ENCODE assay signal across 8 mouse cellular contexts in the genomic region with DNA sequence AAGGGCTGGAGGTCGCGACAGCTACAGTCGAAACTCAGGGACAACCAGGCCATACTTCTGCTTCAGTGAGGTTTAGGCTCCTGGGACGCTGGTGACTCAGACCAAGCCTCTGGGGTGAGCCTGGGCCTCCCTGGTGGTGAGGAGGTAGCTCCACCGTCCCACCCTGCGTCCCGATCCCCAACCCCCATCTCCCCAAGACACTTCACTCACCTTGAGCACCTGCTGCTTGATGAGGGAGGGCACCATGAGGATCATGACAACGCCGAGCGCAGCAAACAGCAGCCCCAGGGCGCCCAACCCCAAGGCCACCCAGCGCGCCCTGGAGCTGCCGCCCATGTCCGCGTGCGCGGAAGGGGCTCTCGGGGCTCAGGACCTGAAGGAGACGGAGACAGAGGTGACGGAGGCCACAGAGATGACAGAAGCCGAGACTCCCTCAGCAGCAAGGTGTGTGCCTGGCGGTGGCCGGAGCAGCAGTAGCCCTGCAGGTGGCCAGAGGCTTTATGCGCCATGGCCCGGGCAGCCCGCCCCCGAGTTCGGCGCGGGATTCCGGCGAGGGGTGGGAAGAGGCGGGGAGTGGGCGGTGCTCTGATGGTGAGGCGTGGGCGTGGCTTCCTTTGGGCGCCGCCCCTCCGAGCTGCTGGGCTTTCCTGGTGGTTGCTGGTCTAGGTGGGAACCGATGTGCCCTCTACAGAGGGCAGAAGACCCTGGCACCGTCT. TPM values are rescaled to one million over a fixed set of nuclear protein-coding genes. Genes with fewer than 3 reads are reported as not detected.
DNase-seq lines count a peak whose midpoint lies in the region; ATAC-seq lines count a peak whose summit lies in the region.

A gene (minus strand): TSS at position 548 of the 716 bp plus-strand sequence.

- no peak within 1 kb of the TSS for H3K27ac ChIP-seq in forebrain, embryonic 11.5 days (ENCODE audit: low read depth, low read length)
- peak within 1 kb of the TSS; percentile 76 for H3K27ac ChIP-seq in heart, embryonic 15.5 days
- peak within 1 kb of the TSS; percentile 96 for H3K27ac ChIP-seq in liver, embryonic 13.5 days
- no peak within 1 kb of the TSS for H3K27ac ChIP-seq in stomach, embryonic 14.5 days (ENCODE audit: low read length)

- H3K27me3 ChIP-seq in forebrain, embryonic 11.5 days (ENCODE audit: control insufficient read depth, insufficient read depth, low read length) = no peaks in the 10 kb centered on the region
- no peaks in the 10 kb centered on the region for H3K27me3 ChIP-seq in heart, embryonic 15.5 days
- H3K27me3 ChIP-seq in liver, embryonic 13.5 days = no peaks in the 10 kb centered on the region
- no peaks in the 10 kb centered on the region for H3K27me3 ChIP-seq in stomach, embryonic 14.5 days (ENCODE audit: control insufficient read depth, insufficient read depth, low read length)

- peak; percentile 81 for ATAC-seq in CD4-positive, CD25-positive, alpha-beta regulatory T cell, adult 4 months
- ATAC-seq in forebrain, embryonic 11.5 days (replicated peaks; ENCODE audit: low FRiP score) = peak; percentile 88
- peak; percentile 80 for ATAC-seq in heart, embryonic 15.5 days (replicated peaks; ENCODE audit: insufficient number of reproducible peaks, insufficient read depth, low FRiP score, low read depth)
- peak; percentile 80 for ATAC-seq in liver, embryonic 13.5 days (ENCODE audit: low read depth)
- peak; percentile 84 for ATAC-seq in stomach, embryonic 14.5 days (ENCODE audit: insufficient number of reproducible peaks, insufficient read depth, low FRiP score, low read depth)

- WGBS in forebrain, embryonic 11.5 days = under 1% methylated on average over 33 of the region's 42 CpGs
- WGBS in heart, embryonic 15.5 days = under 1% methylated on average over 42 of the region's 42 CpGs
- WGBS in liver, embryonic 13.5 days (ENCODE audit: insufficient replicate concordance) = 0% methylated on average over 42 of the region's 42 CpGs
- 1% methylated on average over 42 of the region's 42 CpGs for WGBS in stomach, embryonic 14.5 days

- DNase-seq in c-Kit-negative CD71-positive TER-119-positive erythroid progenitor cells, embryonic 14.5 days (ENCODE audit: low read depth, low spot score) = peak; percentile 74
- peak; percentile 94 for DNase-seq in forebrain, embryonic 11.5 days (ENCODE audit: low spot score)
- peak; percentile 92 to 93 for DNase-seq in kidney, postnatal 25 days
- DNase-seq in liver, embryonic 13.5 days = peak; percentile 88
- DNase-seq in natural killer cell, adult 2 months (ENCODE audit: low spot score in 2 of 2) = peak; percentile 69 to 82

- peak within 1 kb of the TSS; percentile 90 for H3K4me2 ChIP-seq in forebrain, embryonic 11.5 days (ENCODE audit: low read depth, low read length, severe bottlenecking)
- peak within 1 kb of the TSS; percentile 90 for H3K4me2 ChIP-seq in heart, embryonic 15.5 days
- peak within 1 kb of the TSS; percentile 95 for H3K4me2 ChIP-seq in liver, embryonic 13.5 days
- H3K4me2 ChIP-seq in stomach, embryonic 14.5 days (replicated peaks; ENCODE audit: low read depth, low read length) = peak within 1 kb of the TSS; percentile 88

- peak within 1 kb of the TSS; percentile 71 for H3K4me3 ChIP-seq in forebrain, embryonic 11.5 days (ENCODE audit: low read depth, low read length)
- H3K4me3 ChIP-seq in heart, embryonic 15.5 days = peak within 1 kb of the TSS; percentile 93
- H3K4me3 ChIP-seq in liver, embryonic 13.5 days (replicated peaks) = peak within 1 kb of the TSS; percentile 82
- H3K4me3 ChIP-seq in stomach, embryonic 14.5 days (ENCODE audit: low read depth, low read length) = peak within 1 kb of the TSS; percentile 86

- peaks cover 16% of the 10 kb centered on the region for H3K4me1 ChIP-seq in forebrain, embryonic 11.5 days (replicated peaks; ENCODE audit: control insufficient read depth, insufficient read depth, low read length)
- H3K4me1 ChIP-seq in heart, embryonic 15.5 days (replicated peaks) = peaks cover 47% of the 10 kb centered on the region
- peaks cover 64% of the 10 kb centered on the region for H3K4me1 ChIP-seq in liver, embryonic 13.5 days (replicated peaks)
- H3K4me1 ChIP-seq in stomach, embryonic 14.5 days (ENCODE audit: control insufficient read depth, insufficient read depth, low read length) = peaks cover 19% of the 10 kb centered on the region

- no peaks in the 10 kb centered on the region for H3K36me3 ChIP-seq in forebrain, embryonic 11.5 days (ENCODE audit: control insufficient read depth, insufficient read depth, low read length)
- no peaks in the 10 kb centered on the region for H3K36me3 ChIP-seq in heart, embryonic 15.5 days
- peaks cover 18% of the 10 kb centered on the region for H3K36me3 ChIP-seq in liver, embryonic 13.5 days
- no peaks in the 10 kb centered on the region for H3K36me3 ChIP-seq in stomach, embryonic 14.5 days (ENCODE audit: control insufficient read depth, insufficient read depth, low read length)

- H3K9ac ChIP-seq in forebrain, embryonic 11.5 days (ENCODE audit: low read length) = peak within 1 kb of the TSS; percentile 47
- H3K9ac ChIP-seq in heart, embryonic 15.5 days = peak within 1 kb of the TSS; percentile 88
- peak within 1 kb of the TSS; percentile 87 for H3K9ac ChIP-seq in liver, embryonic 13.5 days
- peak within 1 kb of the TSS; percentile 56 for H3K9ac ChIP-seq in stomach, embryonic 14.5 days (replicated peaks; ENCODE audit: low read depth, low read length)

- H3K9me3 ChIP-seq in forebrain, embryonic 11.5 days (ENCODE audit: control insufficient read depth, low read length) = no peaks in the 10 kb centered on the region
- H3K9me3 ChIP-seq in heart, embryonic 15.5 days (replicated peaks) = no peaks in the 10 kb centered on the region; the same call in 1 of the 2 replicates
- no peaks in the 10 kb centered on the region for H3K9me3 ChIP-seq in liver, embryonic 13.5 days (replicated peaks)
- H3K9me3 ChIP-seq in stomach, embryonic 14.5 days (ENCODE audit: control insufficient read depth, low read depth, low read length) = no peaks in the 10 kb centered on the region

RNA-seq across cellular contexts. Expression of the gene that starts here (rescaled TPM):
- 10 to 100 TPM in 1 of 2 experiments, 1 to 10 TPM in 1; 5.9 to 11.6 TPM for polyA plus RNA-seq in CD4-positive, CD25-positive, alpha-beta regulatory T cell, adult 4 months (2017; shearing (Covaris generic))
- polyA plus RNA-seq in forebrain, embryonic 11.5 days (2014; fragmentation: Nextera tagmentation; extraction: Ambion mirVana) = 43.7 and 45.7 TPM in 2 replicates
- 54.8 and 68.1 TPM in 2 replicates for polyA plus RNA-seq in heart, embryonic 15.5 days (2015; fragmentation: Nextera tagmentation; extraction: Ambion mirVana)
- polyA plus RNA-seq in liver, embryonic 13.5 days (2015; fragmentation: Nextera tagmentation; extraction: Ambion mirVana) = 66.1 and 76.3 TPM in 2 replicates
- 45.0 and 47.1 TPM in 2 replicates for polyA plus RNA-seq in stomach, embryonic 14.5 days (2014; fragmentation: Nextera tagmentation; extraction: Ambion mirVana)

Comparison
In these comparisons a context has a peak if more than half of its experiments do, and no peak if none do; other contexts are left out.
1. H3K27ac ChIP-seq: peak in heart, embryonic 15.5 days (single experiment) and liver, embryonic 13.5 days (single experiment); none in forebrain, embryonic 11.5 days (single experiment) and stomach, embryonic 14.5 days (single experiment).
2. Peak in every context shown above with its lines, with median percentiles within 50 percentile points of each other: ATAC-seq, DNase-seq, H3K4me2 ChIP-seq, H3K4me3 ChIP-seq and H3K9ac ChIP-seq.